Comparison of ENCODE assay signal across 11 mouse cellular contexts in the genomic region with DNA sequence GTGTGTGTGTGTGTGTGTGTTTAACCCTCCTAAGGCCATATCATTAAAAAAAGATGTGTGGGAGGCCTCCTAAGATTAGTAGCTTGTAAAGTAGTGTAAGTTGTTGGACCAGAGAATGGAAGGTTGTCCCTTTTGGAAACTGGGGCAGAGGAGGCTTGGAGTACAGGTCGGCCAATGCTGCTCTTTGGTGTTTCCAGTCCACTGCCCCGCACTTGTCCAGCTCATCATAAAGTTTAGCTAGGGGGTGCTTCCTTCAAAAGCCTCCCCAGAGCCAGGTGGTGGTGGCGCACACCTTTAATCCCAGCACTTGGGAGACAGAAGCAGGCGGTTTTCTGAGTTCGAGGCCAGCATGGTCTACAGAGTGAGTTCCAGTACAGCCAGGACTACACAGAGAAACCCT. TPM values are rescaled to one million over a fixed set of nuclear protein-coding genes. Genes with fewer than 3 reads are reported as not detected.
DNase-seq lines count a peak whose midpoint lies in the region; ATAC-seq and TF ChIP-seq lines count a peak whose summit lies in the region.
"Had no signal": no experiment of that assay in that cellular context is flagged by ENCODE, and none has a peak within 500 bp of the region (broad histone marks: within the 10 kb centered on the region; RNA-seq: fewer than 3 reads in every experiment).

No protein-coding gene starts in this region.

- H3K36me3 ChIP-seq in forebrain, embryonic 15.5 days, result no peaks in the 10 kb centered on the region
- no peaks in the 10 kb centered on the region for H3K36me3 ChIP-seq in midbrain, postnatal 0 days (ENCODE audit: insufficient read depth, low read length)

- peak overlapping the region; percentile 77; the same call in 1 of the 2 replicates for H3K4me3 ChIP-seq in forebrain, embryonic 15.5 days
- peak overlapping the region; percentile 65; the same call in 1 of the 2 replicates for H3K4me3 ChIP-seq in midbrain, postnatal 0 days (ENCODE audit: low read depth, low read length)

- no peaks in the 10 kb centered on the region; the same call in 1 of the 2 replicates for H3K27me3 ChIP-seq in forebrain, embryonic 15.5 days
- H3K27me3 ChIP-seq in midbrain, postnatal 0 days (ENCODE audit: insufficient read depth, low read length), result no peaks in the 10 kb centered on the region

- H3K9ac ChIP-seq in forebrain, embryonic 15.5 days (replicated peaks), result no peak overlapping the region
- H3K9ac ChIP-seq in midbrain, postnatal 0 days (replicated peaks; ENCODE audit: low read length, poor library complexity, severe bottlenecking), result no peak overlapping the region

- DNase-seq in kidney, adult 11 months, result peak; percentile 53
- no peak for DNase-seq in kidney, adult 18-20 months
- DNase-seq in kidney, postnatal 25 days, result peak; percentile 52 to 80
- no peak for DNase-seq in midbrain, postnatal 0 days (ENCODE audit: low spot score)
- DNase-seq in thymus, postnatal 36 days, result no peak
- DNase-seq in thymus, postnatal 0 days (ENCODE audit: low spot score), result no peak
- DNase-seq in right cerebral cortex, postnatal 25 days, result no peak
- DNase-seq: right cerebral cortex, postnatal 4 days had no signal

- no peak for ATAC-seq in forebrain, embryonic 15.5 days (replicated peaks)
- no peak for ATAC-seq in midbrain, postnatal 0 days (ENCODE audit: low FRiP score)

- peaks cover 22% of the 10 kb centered on the region for H3K4me1 ChIP-seq in forebrain, embryonic 15.5 days
- H3K4me1 ChIP-seq in midbrain, postnatal 0 days (ENCODE audit: insufficient read depth, low read length), result no peaks in the 10 kb centered on the region

- 83% methylated on average over 5 of the region's 5 CpGs for WGBS in forebrain, embryonic 15.5 days
- 91% methylated on average over 5 of the region's 5 CpGs for WGBS in midbrain, postnatal 0 days

- no peak overlapping the region for H3K27ac ChIP-seq in forebrain, embryonic 15.5 days (replicated peaks)
- no peak overlapping the region; the same call in 1 of the 2 replicates for H3K27ac ChIP-seq in midbrain, postnatal 0 days (ENCODE audit: low read depth, low read length)

- no peaks in the 10 kb centered on the region for H3K9me3 ChIP-seq in forebrain, embryonic 15.5 days
- no peaks in the 10 kb centered on the region for H3K9me3 ChIP-seq in midbrain, postnatal 0 days (ENCODE audit: low read length)

- TF ChIP-seq CTCF in midbrain, postnatal 0 days (IDR thresholded peaks at IDR 0.05), result no peak

- peak overlapping the region; percentile 74; the same call in 1 of the 2 replicates for H3K4me2 ChIP-seq in forebrain, embryonic 15.5 days (replicated peaks)
- peak overlapping the region; percentile 81 for H3K4me2 ChIP-seq in midbrain, postnatal 0 days (ENCODE audit: low read depth, low read length, poor library complexity, severe bottlenecking)

RNA-seq across cellular contexts. Expression of a gene that starts 0.8 kb away (rescaled TPM):
- polyA plus RNA-seq in forebrain, embryonic 15.5 days (2015; fragmentation: Nextera tagmentation; extraction: Ambion mirVana), result 0.92 and 1.8 TPM in 2 replicates
- 1.8 and 3.1 TPM in 2 replicates for total RNA-seq in midbrain, postnatal 0 days (2014; rRNA removed)
- polyA plus RNA-seq in midbrain, postnatal 0 days (2015; fragmentation: Nextera tagmentation; extraction: Ambion mirVana), result 2.5 and 2.6 TPM in 2 replicates
- 0.38 and 0.45 TPM in 2 replicates for polyA plus RNA-seq in thymus, postnatal 0 days (2015; fragmentation: Nextera tagmentation; extraction: Ambion mirVana)
- total RNA-seq: gastrocnemius, postnatal 4 days had no signal
- polyA plus RNA-seq: macrophage had no signal

RNA-seq across cellular contexts. Expression of a gene that starts 1.0 kb away (rescaled TPM):
- 4.9 and 6.5 TPM in 2 replicates for polyA plus RNA-seq in forebrain, embryonic 15.5 days (2015; fragmentation: Nextera tagmentation; extraction: Ambion mirVana)
- 7.6 and 10.5 TPM in 2 replicates for total RNA-seq in midbrain, postnatal 0 days (2014; rRNA removed)
- 9.7 and 12.6 TPM in 2 replicates for polyA plus RNA-seq in midbrain, postnatal 0 days (2015; fragmentation: Nextera tagmentation; extraction: Ambion mirVana)
- 13.7 and 14.2 TPM in 2 replicates for polyA plus RNA-seq in thymus, postnatal 0 days (2015; fragmentation: Nextera tagmentation; extraction: Ambion mirVana)

Comparison
In these comparisons a context has a peak if more than half of its experiments do, and no peak if none do; other contexts are left out.
1. DNase-seq: peak in kidney, adult 11 months (single experiment) and kidney, postnatal 25 days (2 of 2); none in kidney, adult 18-20 months (single experiment), midbrain, postnatal 0 days (single experiment), thymus, postnatal 36 days (0 of 2), thymus, postnatal 0 days (single experiment) and right cerebral cortex, postnatal 25 days (single experiment).